Mouse (Mus musculus): ENCODE measurements around the gene Lrrc9. TPM values are rescaled to one million over a fixed set of nuclear protein-coding genes. Genes with fewer than 3 reads are reported as not detected.

Lrrc9 gene
- polyA plus RNA-seq, 1 experiment from 2014 or later: 1.4 TPM

GRCm38 (mm10) chr12:72437676-72438341 is 3.9 kb upstream of the Lrrc9 start:
- 50% methylated on average over 10 of the region's 10 CpGs for WGBS
- no peaks in the 10 kb centered on the region for H3K9me3 ChIP-seq
- H3K4me1 ChIP-seq: peaks cover 55% of the 10 kb centered on the region
- DNase-seq (ENCODE audit: extremely low spot score, low spot score): peak; percentile 33
- peak overlapping the region; percentile 58; the same call in 1 of the 2 replicates for H3K27ac ChIP-seq
- H3K36me3 ChIP-seq (replicated peaks): no peaks in the 10 kb centered on the region
- H3K27me3 ChIP-seq (ENCODE audit: poor library complexity, severe bottlenecking): no peaks in the 10 kb centered on the region; the same call in 1 of the 2 replicates
- no peak overlapping the region for H3K4me3 ChIP-seq

- WGBS: 77% methylated on average over 6 of the region's 6 CpGs
- no peak overlapping the region for H3K27ac ChIP-seq
- DNase-seq (ENCODE audit: extremely low spot score, low spot score): no peak
- no peaks in the 10 kb centered on the region for H3K36me3 ChIP-seq (replicated peaks)
- no peaks in the 10 kb centered on the region; the same call in 1 of the 2 replicates for H3K27me3 ChIP-seq (ENCODE audit: poor library complexity, severe bottlenecking)
- no peaks in the 10 kb centered on the region for H3K9me3 ChIP-seq
- peaks cover 55% of the 10 kb centered on the region for H3K4me1 ChIP-seq
- no peak overlapping the region for H3K4me3 ChIP-seq
Measured at GRCm38 (mm10) chr12:72438961-72439480, 2.6 kb upstream of the Lrrc9 start.

- no peak overlapping the region for H3K4me3 ChIP-seq
- no peaks in the 10 kb centered on the region for H3K36me3 ChIP-seq (replicated peaks)
- no peaks in the 10 kb centered on the region for H3K9me3 ChIP-seq
- no peaks in the 10 kb centered on the region for H3K27me3 ChIP-seq (ENCODE audit: poor library complexity, severe bottlenecking)
- H3K27ac ChIP-seq: no peak overlapping the region
- 92% methylated on average over 17 of the region's 17 CpGs for WGBS
- no peak for DNase-seq (ENCODE audit: extremely low spot score, low spot score)
- H3K4me1 ChIP-seq: peaks cover 12% of the 10 kb centered on the region
Measured at GRCm38 (mm10) chr12:72453941-72454340, 12.3 kb downstream of the Lrrc9 start.

GRCm38 (mm10) chr12:72461191-72461893 is 19.7 kb downstream of the Lrrc9 start:
- no peaks in the 10 kb centered on the region for H3K27me3 ChIP-seq (ENCODE audit: poor library complexity, severe bottlenecking)
- no peak for DNase-seq (ENCODE audit: extremely low spot score, low spot score)
- no peak overlapping the region for H3K27ac ChIP-seq
- H3K9me3 ChIP-seq: no peaks in the 10 kb centered on the region
- 63% methylated on average over 11 of the region's 11 CpGs for WGBS
- no peak overlapping the region for H3K4me3 ChIP-seq
- no peaks in the 10 kb centered on the region for H3K4me1 ChIP-seq
- no peaks in the 10 kb centered on the region for H3K36me3 ChIP-seq (replicated peaks)

- Histone ChIP-seq H3K27me3 (ENCODE audit: poor library complexity, severe bottlenecking) (no peaks in the 10 kb centered on the region), H3K9me3 (no peaks in the 10 kb centered on the region), H3K27ac (no peak overlapping the region), H3K4me1 (no peaks in the 10 kb centered on the region), H3K36me3 (replicated peaks) (no peaks in the 10 kb centered on the region), H3K4me3 (no peak overlapping the region)
- 48% methylated on average over 5 of the region's 5 CpGs for WGBS
- peak; percentile 48 for DNase-seq (ENCODE audit: extremely low spot score, low spot score)
Measured at GRCm38 (mm10) chr12:72461894-72462530, 20.3 kb downstream of the Lrrc9 start.

- Histone ChIP-seq H3K9me3 (no peaks in the 10 kb centered on the region), H3K27ac (no peak overlapping the region), H3K4me3 (no peak overlapping the region), H3K27me3 (ENCODE audit: poor library complexity, severe bottlenecking) (no peaks in the 10 kb centered on the region), H3K36me3 (replicated peaks) (no peaks in the 10 kb centered on the region), H3K4me1 (no peaks in the 10 kb centered on the region)
- DNase-seq (ENCODE audit: extremely low spot score, low spot score): no peak
- WGBS: 88% methylated on average over 5 of the region's 5 CpGs
Measured at GRCm38 (mm10) chr12:72465826-72466501, 24.3 kb downstream of the Lrrc9 start.

GRCm38 (mm10) chr12:72467269-72467668 is 25.6 kb downstream of the Lrrc9 start:
- Histone ChIP-seq H3K27ac (no peak overlapping the region), H3K4me3 (no peak overlapping the region), H3K4me1 (no peaks in the 10 kb centered on the region), H3K27me3 (ENCODE audit: poor library complexity, severe bottlenecking) (no peaks in the 10 kb centered on the region), H3K9me3 (no peaks in the 10 kb centered on the region), H3K36me3 (replicated peaks) (no peaks in the 10 kb centered on the region)
- DNase-seq (ENCODE audit: extremely low spot score, low spot score): no peak
- WGBS: 87% methylated on average over 1 of the region's 1 CpGs

- Histone ChIP-seq H3K4me1 (no peaks in the 10 kb centered on the region), H3K9me3 (no peaks in the 10 kb centered on the region), H3K27ac (no peak overlapping the region), H3K36me3 (replicated peaks) (no peaks in the 10 kb centered on the region), H3K4me3 (no peak overlapping the region), H3K27me3 (ENCODE audit: poor library complexity, severe bottlenecking) (no peaks in the 10 kb centered on the region)
- DNase-seq (ENCODE audit: extremely low spot score, low spot score): no peak
- WGBS: 89% methylated on average over 4 of the region's 4 CpGs
Measured at GRCm38 (mm10) chr12:72467789-72468188, 26.1 kb downstream of the Lrrc9 start.

GRCm38 (mm10) chr12:72476773-72477450 is 35.2 kb downstream of the Lrrc9 start:
- Histone ChIP-seq H3K9me3 (no peaks in the 10 kb centered on the region), H3K27me3 (ENCODE audit: poor library complexity, severe bottlenecking) (no peaks in the 10 kb centered on the region), H3K36me3 (replicated peaks) (no peaks in the 10 kb centered on the region), H3K4me1 (no peaks in the 10 kb centered on the region), H3K4me3 (no peak overlapping the region), H3K27ac (no peak overlapping the region)
- DNase-seq (ENCODE audit: extremely low spot score, low spot score): no peak
- WGBS: 89% methylated on average over 2 of the region's 2 CpGs

GRCm38 (mm10) chr12:72482226-72482625 is 40.6 kb downstream of the Lrrc9 start:
- H3K4me1 ChIP-seq: no peaks in the 10 kb centered on the region
- no peaks in the 10 kb centered on the region for H3K27me3 ChIP-seq (ENCODE audit: poor library complexity, severe bottlenecking)
- no peak for DNase-seq (ENCODE audit: extremely low spot score, low spot score)
- H3K27ac ChIP-seq: no peak overlapping the region
- H3K9me3 ChIP-seq: no peaks in the 10 kb centered on the region
- H3K4me3 ChIP-seq: no peak overlapping the region
- H3K36me3 ChIP-seq (replicated peaks): no peaks in the 10 kb centered on the region

GRCm38 (mm10) chr12:72484872-72485271 is 43.2 kb downstream of the Lrrc9 start:
- Histone ChIP-seq H3K9me3 (no peaks in the 10 kb centered on the region), H3K4me1 (no peaks in the 10 kb centered on the region), H3K27ac (no peak overlapping the region), H3K4me3 (no peak overlapping the region), H3K27me3 (ENCODE audit: poor library complexity, severe bottlenecking) (no peaks in the 10 kb centered on the region), H3K36me3 (replicated peaks) (no peaks in the 10 kb centered on the region)
- DNase-seq (ENCODE audit: extremely low spot score, low spot score): no peak

- no peaks in the 10 kb centered on the region for H3K27me3 ChIP-seq (ENCODE audit: poor library complexity, severe bottlenecking)
- H3K9me3 ChIP-seq: no peaks in the 10 kb centered on the region
- H3K4me1 ChIP-seq: no peaks in the 10 kb centered on the region
- DNase-seq (ENCODE audit: extremely low spot score, low spot score): no peak
- H3K27ac ChIP-seq: no peak overlapping the region
- H3K36me3 ChIP-seq (replicated peaks): no peaks in the 10 kb centered on the region
- H3K4me3 ChIP-seq: no peak overlapping the region
- WGBS: 92% methylated on average over 3 of the region's 3 CpGs
Measured at GRCm38 (mm10) chr12:72487498-72487897, 45.8 kb downstream of the Lrrc9 start.
